Mouse (Mus musculus) heart, postnatal 0 days (tissue): Measurements from ENCODE around the gene Hs3st4. TPM values are rescaled to one million over a fixed set of nuclear protein-coding genes. Genes with fewer than 3 reads are reported as not detected.

Source experiments
- ATAC-seq: fragments of 200-750 bp; cut with Nextera tagmentation; 2 replicates; pipeline ENCODE4 v1.8.0; 2017; ENCODE audit warnings: low read depth, moderate number of reproducible peaks, moderate library complexity; ENCODE audit not compliant: insufficient read depth
- DNase-seq: peaks from one replicate; pipeline ENCODE4 v3.0.0-alpha.2; 2016; ENCODE audit warnings: low spot score
- H3K27ac ChIP-seq: fragments of 300-500 bp; sonication (generic); 2 replicates; pipeline ENCODE4 v1.5.1; 2014; ENCODE audit warnings: low read depth, mild to moderate bottlenecking
- H3K27me3 ChIP-seq: fragments of 300-500 bp; sonication (generic); 2 replicates; pipeline ENCODE4 v1.6.1; 2014; ENCODE audit warnings: low read length, mixed read lengths; ENCODE audit not compliant: control insufficient read depth, insufficient read depth
- H3K36me3 ChIP-seq: fragments of 300-500 bp; sonication (generic); replicated peaks from 2 replicates; pipeline ENCODE4 v1.6.1; 2014; ENCODE audit warnings: low read length, mixed read lengths; ENCODE audit not compliant: control insufficient read depth, insufficient read depth
- H3K4me1 ChIP-seq: fragments of 300-500 bp; sonication (generic); 2 replicates; pipeline ENCODE4 v1.6.1; 2014; ENCODE audit warnings: antibody characterized with exemption; ENCODE audit not compliant: control insufficient read depth, insufficient read depth
- H3K4me2 ChIP-seq: fragments of 300-500 bp; sonication (generic); 2 replicates; pipeline ENCODE4 v1.6.1; 2014; ENCODE audit warnings: low read depth, mild to moderate bottlenecking, low read length, moderate library complexity
- H3K4me3 ChIP-seq: fragments of 300-500 bp; sonication (generic); 2 replicates; pipeline ENCODE4 v1.5.1; 2014; ENCODE audit warnings: low read depth, low read length
- H3K9ac ChIP-seq: fragments of 300-500 bp; sonication (generic); replicated peaks from 2 replicates; pipeline ENCODE4 v1.6.1; 2014; ENCODE audit warnings: low read depth, low read length, mixed read lengths
- H3K9me3 ChIP-seq: fragments of 300-500 bp; sonication (generic); replicated peaks from 2 replicates; pipeline ENCODE4 v1.6.1; 2016; ENCODE audit warnings: low read length; ENCODE audit not compliant: control insufficient read depth
- CTCF ChIP-seq: IDR thresholded peaks from 2 replicates; pipeline ENCODE4 v1.5.1; 2016; ENCODE audit warnings: antibody characterized with exemption, control low read depth, low read depth
- EP300 ChIP-seq: IDR thresholded peaks from 2 replicates; pipeline ENCODE4 v1.6.1; 2016; ENCODE audit warnings: antibody characterized with exemption, low read depth
- WGBS: fragments of 180-500 bp; shearing (Covaris S2); extraction: QIAGEN DNeasy Blood & Tissue Kit; methylation state at CpG from one replicate; pipeline ENCODE4 v1.1.7; 2014; 5-methylcytosine and 5-hydroxymethylcytosine counted together
- polyA plus RNA-seq: library from polyadenylated mRNA; unstranded; fragments of >200 nt; fragmentation: Nextera tagmentation; extraction: Ambion mirVana; gene quantifications from 2 replicates; pipeline ENCODE4 v1.2.1, GENCODE M21; 2015
- total RNA-seq: library from RNA; depleted of rRNA; stranded (reverse); fragments of >200 nt; gene quantifications from 2 replicates; pipeline ENCODE4 v1.2.3, GENCODE M21; 2014; ENCODE audit warnings: low replicate concordance

Gene Hs3st4
- total and polyA plus RNA-seq, 2 experiments from 2014 or later, result 0.34 to 0.52 TPM

GRCm38 (mm10) chr7:124220556-124220955 lies 237.9 kb downstream of the Hs3st4 start:
- 56% methylated on average over 10 of the region's 10 CpGs for WGBS
- Histone ChIP-seq H3K4me2 (no peak overlapping the region), H3K27me3 (no peaks in the 10 kb centered on the region), H3K36me3 (no peaks in the 10 kb centered on the region), H3K4me3 (no peak overlapping the region), H3K9ac (no peak overlapping the region), H3K27ac (no peak overlapping the region), H3K9me3 (no peaks in the 10 kb centered on the region), H3K4me1 (no peaks in the 10 kb centered on the region)
- no peak for DNase-seq
- ATAC-seq, result no peak
- TF ChIP-seq EP300 (no peak), CTCF (no peak)

- DNase-seq (no peak), ATAC-seq (no peak)
- Histone ChIP-seq H3K4me2 (no peak overlapping the region), H3K36me3 (no peaks in the 10 kb centered on the region), H3K27ac (no peak overlapping the region), H3K9me3 (no peaks in the 10 kb centered on the region), H3K4me3 (no peak overlapping the region), H3K4me1 (no peaks in the 10 kb centered on the region; the same call in 1 of the 2 replicates), H3K9ac (no peak overlapping the region), H3K27me3 (no peaks in the 10 kb centered on the region)
- TF ChIP-seq EP300, result no peak
- TF ChIP-seq CTCF, result no peak
- 64% methylated on average over 4 of the region's 4 CpGs for WGBS
Measured at GRCm38 (mm10) chr7:124237896-124238670, 255.4 kb downstream of the Hs3st4 start.

GRCm38 (mm10) chr7:124239903-124240647 lies 257.4 kb downstream of the Hs3st4 start:
- H3K36me3 ChIP-seq, result no peaks in the 10 kb centered on the region
- no peak overlapping the region for H3K27ac ChIP-seq
- ATAC-seq (no peak), DNase-seq (no peak)
- no peaks in the 10 kb centered on the region for H3K27me3 ChIP-seq
- no peak overlapping the region for H3K4me3 ChIP-seq
- H3K9me3 ChIP-seq, result no peaks in the 10 kb centered on the region
- no peaks in the 10 kb centered on the region; the same call in 1 of the 2 replicates for H3K4me1 ChIP-seq
- H3K4me2 ChIP-seq, result no peak overlapping the region
- 44% methylated on average over 7 of the region's 7 CpGs for WGBS
- no peak for TF ChIP-seq EP300
- TF ChIP-seq CTCF, result no peak
- no peak overlapping the region for H3K9ac ChIP-seq

GRCm38 (mm10) chr7:124249838-124250237 lies 267.2 kb downstream of the Hs3st4 start:
- Histone ChIP-seq H3K4me2 (no peak overlapping the region), H3K27me3 (no peaks in the 10 kb centered on the region), H3K4me1 (no peaks in the 10 kb centered on the region), H3K27ac (no peak overlapping the region), H3K4me3 (no peak overlapping the region), H3K9ac (no peak overlapping the region), H3K36me3 (no peaks in the 10 kb centered on the region), H3K9me3 (no peaks in the 10 kb centered on the region)
- no peak for ATAC-seq
- TF ChIP-seq EP300, result no peak
- no peak for TF ChIP-seq CTCF
- DNase-seq, result no peak
- WGBS, result 66% methylated on average over 3 of the region's 3 CpGs

GRCm38 (mm10) chr7:124250566-124250965 lies 267.9 kb downstream of the Hs3st4 start:
- Histone ChIP-seq H3K4me3 (no peak overlapping the region), H3K27me3 (no peaks in the 10 kb centered on the region), H3K9ac (no peak overlapping the region), H3K4me1 (no peaks in the 10 kb centered on the region), H3K9me3 (no peaks in the 10 kb centered on the region), H3K4me2 (no peak overlapping the region), H3K27ac (no peak overlapping the region), H3K36me3 (no peaks in the 10 kb centered on the region)
- TF ChIP-seq CTCF (no peak), EP300 (no peak)
- WGBS, result 70% methylated on average over 1 of the region's 1 CpGs
- DNase-seq, result no peak
- no peak for ATAC-seq
